Mouse (Mus musculus) yolk sac, embryonic 10.5 days (tissue): ENCODE data around the gene Frs2.
A peak's percentile ranks its signal among the peaks of the same experiment; 100 is the strongest.
"Not testable (repeated sequence)": the region's sequence is repeated elsewhere in the genome, so short reads cannot be mapped to it uniquely, and the experiment has no call there.

ENCODE experiments used
- DNase-seq: peaks from one replicate; pipeline ENCODE4 v3.0.0-alpha.2; 2017; ENCODE audit warnings: low spot score

Frs2 gene

GRCm38 (mm10) chr10:117147463-117148360 lies 622 bp downstream of the Frs2 start:
- DNase-seq: peak; percentile 40

GRCm38 (mm10) chr10:117146421-117146820 lies 1.9 kb downstream of the Frs2 start:
- no peak for DNase-seq

- DNase-seq: no peak
These were observed 2.6 kb downstream of the Frs2 start for GRCm38 (mm10) chr10:117145546-117146265.

- no peak for DNase-seq
These were observed 3.7 kb downstream of the Frs2 start for GRCm38 (mm10) chr10:117144628-117145027.

GRCm38 (mm10) chr10:117144071-117144470 lies 4.3 kb downstream of the Frs2 start:
- DNase-seq: no peak

- DNase-seq: no peak
These were observed 5.0 kb downstream of the Frs2 start for GRCm38 (mm10) chr10:117143311-117143710.

GRCm38 (mm10) chr10:117141939-117142552 lies 6.3 kb downstream of the Frs2 start:
- DNase-seq: peak; percentile 42

GRCm38 (mm10) chr10:117131506-117131905 lies 16.8 kb downstream of the Frs2 start:
- not testable (repeated sequence) for DNase-seq

- DNase-seq: no peak
These were observed 18.3 kb downstream of the Frs2 start for GRCm38 (mm10) chr10:117130037-117130436.

- no peak for DNase-seq
These were observed 19.6 kb downstream of the Frs2 start for GRCm38 (mm10) chr10:117128693-117129092.

GRCm38 (mm10) chr10:117127480-117127879 lies 20.9 kb downstream of the Frs2 start:
- no peak for DNase-seq

- DNase-seq: no peak
These were observed 21.6 kb downstream of the Frs2 start for GRCm38 (mm10) chr10:117126719-117127118.

- no peak for DNase-seq
These were observed 22.1 kb downstream of the Frs2 start for GRCm38 (mm10) chr10:117126233-117126632.

- DNase-seq: no peak
These were observed 26.9 kb downstream of the Frs2 start for GRCm38 (mm10) chr10:117121448-117121847.

GRCm38 (mm10) chr10:117120051-117120666 lies 28.2 kb downstream of the Frs2 start:
- DNase-seq: no peak

GRCm38 (mm10) chr10:117119531-117119930 lies 28.8 kb downstream of the Frs2 start:
- no peak for DNase-seq

- DNase-seq: no peak
These were observed 29.9 kb downstream of the Frs2 start for GRCm38 (mm10) chr10:117118421-117118831.

- no peak for DNase-seq
These were observed 32.7 kb downstream of the Frs2 start for GRCm38 (mm10) chr10:117115652-117116051.

- DNase-seq: no peak
These were observed 35.8 kb downstream of the Frs2 start for GRCm38 (mm10) chr10:117112545-117112944.

- DNase-seq: no peak
These were observed 36.9 kb downstream of the Frs2 start for GRCm38 (mm10) chr10:117111455-117111854.

- no peak for DNase-seq
These were observed 38.1 kb downstream of the Frs2 start for GRCm38 (mm10) chr10:117110271-117110670.

GRCm38 (mm10) chr10:117106686-117107085 lies 41.6 kb downstream of the Frs2 start:
- no peak for DNase-seq
